Mouse (Mus musculus) cortical plate, adult 2 months (tissue): ENCODE data around the gene Aak1. TPM values are rescaled to one million over a fixed set of nuclear protein-coding genes. Genes with fewer than 3 reads are reported as not detected.
A peak's percentile ranks its signal among the peaks of the same experiment; 100 is the strongest.
"Not testable (repeated sequence)": the region's sequence is repeated elsewhere in the genome, so short reads cannot be mapped to it uniquely, and the experiment has no call there.

Source experiments
- H3K27ac ChIP-seq: fragments of 200-500 bp; 2 replicates; pipeline ENCODE4 v1.5.1; 2012; ENCODE audit warnings: low read length, control low read depth, inconsistent platforms; ENCODE audit not compliant: insufficient read depth
- H3K4me1 ChIP-seq: fragments of 200-500 bp; 2 replicates; pipeline ENCODE4 v1.6.1; 2011; ENCODE audit warnings: low read length; ENCODE audit not compliant: control insufficient read depth, insufficient read depth
- H3K4me3 ChIP-seq: fragments of 200-500 bp; 2 replicates; pipeline ENCODE4 v1.5.1; 2011; ENCODE audit warnings: mild to moderate bottlenecking, low read length, control low read depth; ENCODE audit not compliant: insufficient read depth
- CTCF ChIP-seq: fragments of 200-500 bp; IDR thresholded peaks from 2 replicates; pipeline ENCODE4 v1.5.1; 2011; ENCODE audit warnings: mild to moderate bottlenecking, control low read depth, low read length; ENCODE audit not compliant: insufficient read depth; ENCODE audit errors: extremely low read depth
- POLR2A ChIP-seq: fragments of 200-500 bp; IDR thresholded peaks from 2 replicates; pipeline ENCODE4 v1.6.1; 2011; ENCODE audit warnings: mild to moderate bottlenecking, low read length, control low read depth; ENCODE audit not compliant: insufficient read depth; ENCODE audit errors: extremely low read depth
- polyA plus RNA-seq: library from polyadenylated mRNA; depleted of rRNA; stranded (reverse); fragments of >200 nt; gene quantifications from 2 replicates; pipeline ENCODE4 v1.2.3, GENCODE M21; 2012; rRNA removed

Gene Aak1
- polyA plus RNA-seq, 1 experiment, result 152 TPM

GRCm38 (mm10) chr6:87042004-87042336 lies 192.7 kb downstream of the Aak1 start:
- H3K4me1 ChIP-seq, result peaks cover 7% of the 10 kb centered on the region; the same call in 1 of the 2 replicates
- peak overlapping the region; percentile 59 for H3K4me3 ChIP-seq
- 0 out of 2 replicates have a peak overlapping the region, but pooled peaks have one; percentile 78 for H3K27ac ChIP-seq
- no peak for TF ChIP-seq POLR2A
- TF ChIP-seq CTCF, result no peak

GRCm38 (mm10) chr6:87042337-87043130 lies 193.2 kb downstream of the Aak1 start, which contains the start of gene Gfpt1:
TSS of gene Gfpt1 (plus strand) at chr6:87042846.
- H3K4me1 ChIP-seq, result peaks cover 7% of the 10 kb centered on the region; the same call in 1 of the 2 replicates
- H3K4me3 ChIP-seq, result peak within 1 kb of the TSS; percentile 59
- peak within 1 kb of the TSS; percentile 78 for H3K27ac ChIP-seq
- TF ChIP-seq POLR2A (peak; percentile 85; the same call in 1 of the 2 replicates), CTCF (no peak)

- no peak for TF ChIP-seq POLR2A
- TF ChIP-seq CTCF, result no peak
- peak overlapping the region; percentile 25; the same call in 1 of the 2 replicates for H3K27ac ChIP-seq
- peaks cover 7% of the 10 kb centered on the region; the same call in 1 of the 2 replicates for H3K4me1 ChIP-seq
- H3K4me3 ChIP-seq, result peak overlapping the region; percentile 59
Measured at GRCm38 (mm10) chr6:87043131-87043516, 193.8 kb downstream of the Aak1 start.

- Histone ChIP-seq H3K27ac (no peak overlapping the region), H3K4me3 (no peak overlapping the region), H3K4me1 (peaks cover 7% of the 10 kb centered on the region; the same call in 1 of the 2 replicates)
- TF ChIP-seq POLR2A (no peak), CTCF (no peak)
Measured at GRCm38 (mm10) chr6:87044895-87045294, 195.6 kb downstream of the Aak1 start.

- no peak overlapping the region for H3K4me3 ChIP-seq
- TF ChIP-seq CTCF (no peak), POLR2A (no peak)
Measured at GRCm38 (mm10) chr6:87045507-87045906, 196.2 kb downstream of the Aak1 start.

GRCm38 (mm10) chr6:87048712-87049111 lies 199.4 kb downstream of the Aak1 start:
- H3K4me3 ChIP-seq, H3K27ac ChIP-seq, H3K4me1 ChIP-seq: not testable (repeated sequence)

More at GRCm38 (mm10) chr6:87045507-87045906, 196.2 kb downstream of the Aak1 start:
- Histone ChIP-seq H3K4me1 (peaks cover 7% of the 10 kb centered on the region; the same call in 1 of the 2 replicates), H3K27ac (no peak overlapping the region)

- no peak overlapping the region for H3K27ac ChIP-seq
- H3K4me1 ChIP-seq, result peaks cover 1% of the 10 kb centered on the region
- TF ChIP-seq POLR2A (no peak), CTCF (no peak)
- no peak overlapping the region for H3K4me3 ChIP-seq
Measured at GRCm38 (mm10) chr6:87051886-87052425, 202.6 kb downstream of the Aak1 start.

Other genes with a start within 250 kb of the Aak1 start
- 3.0 and 4.0 TPM in 2 replicates for gene Asprv1, start 221.4 kb upstream of the Aak1 start, polyA plus RNA-seq
- 20.6 and 20.8 TPM in 2 replicates for gene Mxd1, start 180.4 kb upstream of the Aak1 start, polyA plus RNA-seq
- 55.2 and 59.4 TPM in 2 replicates for gene Snrnp27, start 165.0 kb upstream of the Aak1 start, polyA plus RNA-seq
- gene Gmcl1, start 116.1 kb upstream of the Aak1 start, polyA plus RNA-seq, result 27.9 and 28.6 TPM in 2 replicates
- 7.0 and 7.1 TPM in 2 replicates for gene Anxa4, start 55.9 kb upstream of the Aak1 start, polyA plus RNA-seq
- 116 and 125 TPM in 2 replicates for gene Nfu1, start 159.7 kb downstream of the Aak1 start, polyA plus RNA-seq
- gene Gfpt1, start 193.3 kb downstream of the Aak1 start, polyA plus RNA-seq, result 25.1 and 25.4 TPM in 2 replicates